Mouse (Mus musculus) gastrocnemius, postnatal 4 days (tissue): ENCODE measurements around the gene Olfr303. TPM values are rescaled to one million over a fixed set of nuclear protein-coding genes. Genes with fewer than 3 reads are reported as not detected.
"Not testable (repeated sequence)": the region's sequence is repeated elsewhere in the genome, so short reads cannot be mapped to it uniquely, and the experiment has no call there.

Experiments
- DNase-seq, 2 experiments: peaks; one replicate each; pipeline ENCODE4 v3.0.0; 2021 to 2022; ENCODE audit warnings: low spot score in 2 of 2, mixed read lengths in 2 of 2
- long read RNA-seq, 2 experiments: library from polyadenylated mRNA; stranded (forward); transcript quantifications; one replicate each; pipeline ENCODE4 v2.0.0; 2021
- total RNA-seq, 2 experiments: library from RNA; stranded (reverse); gene quantifications; 2 replicates each; pipeline ENCODE4 v1.2.3; 2021

The Olfr303 gene
- not detected for total RNA-seq
- long read RNA-seq, experiment 1: 0 reads
- long read RNA-seq, experiment 2: 0 reads

GRCm38 (mm10) chr7:86397689-86398088, at the start of gene Olfr303:
Gene Olfr303 (minus strand): TSS chr7:86397789.
- no peak for DNase-seq

GRCm38 (mm10) chr7:86403546-86403945, 6.0 kb upstream of the Olfr303 start, which contains the start of gene Olfr301:
Gene Olfr301 (plus strand): TSS chr7:86403846.
- no peak for DNase-seq

GRCm38 (mm10) chr7:86386558-86386957, 11.0 kb downstream of the Olfr303 start, which contains the start of gene Olfr304:
Gene Olfr304 (minus strand): TSS chr7:86386658.
- no peak for DNase-seq

GRCm38 (mm10) chr7:86385769-86386168, 11.8 kb downstream of the Olfr303 start:
- DNase-seq: no peak

GRCm38 (mm10) chr7:86366828-86367227, 30.8 kb downstream of the Olfr303 start, which contains the start of gene Olfr305:
Gene Olfr305 (minus strand): TSS chr7:86366928.
- no peak for DNase-seq

GRCm38 (mm10) chr7:86346296-86346695, 51.3 kb downstream of the Olfr303 start:
- not testable (repeated sequence) for DNase-seq

GRCm38 (mm10) chr7:86344253-86344652, 53.3 kb downstream of the Olfr303 start:
- no peak for DNase-seq

GRCm38 (mm10) chr7:86342881-86343565, 54.6 kb downstream of the Olfr303 start:
- no peak for DNase-seq

Other genes starting within 250 kb of the Olfr303 start
- gene Vmn2r75, start 226.0 kb downstream of the Olfr303 start, total RNA-seq: not detected
- not detected for gene Vmn2r76, start 151.5 kb downstream of the Olfr303 start, total RNA-seq
- gene Olfr310, start 120.6 kb downstream of the Olfr303 start, total RNA-seq: not detected
- not detected for gene Olfr309, start 84.1 kb downstream of the Olfr303 start, total RNA-seq
- gene Olfr308, start 72.2 kb downstream of the Olfr303 start, total RNA-seq: not detected
- not detected for gene Olfr307, start 60.2 kb downstream of the Olfr303 start, total RNA-seq
- not detected for gene Olfr305, start 30.9 kb downstream of the Olfr303 start, total RNA-seq
- not detected for gene Olfr304, start 11.1 kb downstream of the Olfr303 start, total RNA-seq
- not detected for gene Olfr301, start 6.1 kb upstream of the Olfr303 start, total RNA-seq
- not detected for gene Olfr299, start 62.1 kb upstream of the Olfr303 start, total RNA-seq
- gene Olfr298, start 94.7 kb upstream of the Olfr303 start, total RNA-seq: not detected
- not detected for gene Olfr297, start 122.2 kb upstream of the Olfr303 start, total RNA-seq
- not detected for gene Olfr295, start 186.1 kb upstream of the Olfr303 start, total RNA-seq
- gene Olfr294, start 218.9 kb upstream of the Olfr303 start, total RNA-seq: not detected